Mouse (Mus musculus): ENCODE measurements around the gene Rep15. TPM values are rescaled to one million over a fixed set of nuclear protein-coding genes. Genes with fewer than 3 reads are reported as not detected.

Gene Rep15
- polyA plus RNA-seq, 1 experiment = 0.90 TPM

DNA sequence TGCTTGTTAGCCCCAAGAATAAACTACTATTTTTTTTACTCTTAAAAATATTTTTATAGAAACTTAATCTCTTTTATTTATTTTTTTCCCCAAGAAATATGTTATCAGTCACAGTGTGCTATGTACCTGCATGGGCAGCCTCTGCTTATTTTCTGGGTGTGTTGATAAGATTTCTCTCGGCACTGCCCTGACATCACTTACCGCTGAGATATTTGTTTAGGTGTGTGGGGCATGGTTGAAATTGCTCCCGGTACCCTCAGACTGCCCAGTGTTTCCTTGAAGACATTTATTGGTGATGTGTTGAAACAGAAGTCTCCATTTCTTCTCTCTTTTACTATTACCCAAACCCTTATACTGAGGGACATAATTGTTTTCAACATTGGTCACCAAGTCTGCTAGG lies 7.6 kb upstream of the Rep15 start:
- H3K36me3 ChIP-seq (ENCODE audit: control insufficient read depth, insufficient read depth) = peaks cover 68% of the 10 kb centered on the region
- no peaks in the 10 kb centered on the region for H3K79me2 ChIP-seq (ENCODE audit: control insufficient read depth, insufficient read depth)
- H3K27me3 ChIP-seq (ENCODE audit: control insufficient read depth, insufficient read depth, insufficient read length) = no peaks in the 10 kb centered on the region
- no peak overlapping the region for H3K4me3 ChIP-seq
- no peak overlapping the region for H3ac ChIP-seq (ENCODE audit: control insufficient read depth, insufficient read length)
- TF ChIP-seq POLR2A (IDR thresholded peaks at IDR 0.05; ENCODE audit: insufficient read length, low read depth) = no peak
- no peak for TF ChIP-seq USF1 (IDR thresholded peaks at IDR 0.05; ENCODE audit: low read depth)
- no peak overlapping the region for H3K4me2 ChIP-seq (ENCODE audit: low read depth)

DNA sequence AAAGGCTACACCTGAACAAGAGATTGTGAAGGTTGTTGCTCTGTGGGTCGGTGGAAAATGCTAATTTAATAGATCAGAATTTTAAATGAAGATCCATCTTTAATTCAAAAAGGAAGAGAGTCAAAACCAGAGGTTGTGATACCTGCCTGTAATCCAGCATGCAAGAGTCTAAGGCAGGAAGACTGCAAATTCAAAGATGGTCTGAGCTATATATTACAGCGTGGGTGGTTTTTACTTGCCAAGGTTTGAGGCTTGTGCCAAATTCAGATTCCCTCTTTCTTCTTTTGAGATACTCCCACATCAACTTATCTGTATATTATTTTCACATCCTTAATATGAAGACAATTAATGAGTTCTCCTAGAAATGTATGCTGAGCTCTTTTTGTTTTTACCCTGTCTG lies 4.0 kb upstream of the Rep15 start:
- H3K4me2 ChIP-seq (ENCODE audit: low read depth) = no peak overlapping the region
- H3ac ChIP-seq (ENCODE audit: control insufficient read depth, insufficient read length) = no peak overlapping the region
- H3K27me3 ChIP-seq (ENCODE audit: control insufficient read depth, insufficient read depth, insufficient read length) = no peaks in the 10 kb centered on the region
- peaks cover 67% of the 10 kb centered on the region for H3K36me3 ChIP-seq (ENCODE audit: control insufficient read depth, insufficient read depth)
- TF ChIP-seq SRF (IDR thresholded peaks at IDR 0.05; ENCODE audit: control insufficient read depth, insufficient read length, low read depth) (no peak), TCF12 (IDR thresholded peaks at IDR 0.05; ENCODE audit: insufficient read depth, poor library complexity, severe bottlenecking) (no peak), MYOD1 (IDR thresholded peaks at IDR 0.05; ENCODE audit: control insufficient read depth in 1 of 3, insufficient read length in 2 of 3, low read depth in 2 of 3) (no peak), MAX (IDR thresholded peaks at IDR 0.05; ENCODE audit: low read depth) (no peak), E2F4 (IDR thresholded peaks at IDR 0.05; ENCODE audit: insufficient read depth) (no peak), POLR2AphosphoS2 (IDR thresholded peaks at IDR 0.05; ENCODE audit: insufficient read length, low read depth) (no peak), POLR2A (IDR thresholded peaks at IDR 0.05; ENCODE audit: insufficient read length, low read depth) (no peak), USF1 (IDR thresholded peaks at IDR 0.05; ENCODE audit: low read depth) (no peak), MYOG (IDR thresholded peaks at IDR 0.05; ENCODE audit: control insufficient read depth in 1 of 3, insufficient read depth in 1 of 3, insufficient read length in 2 of 3, low read depth in 2 of 3) (no peak), REST (IDR thresholded peaks at IDR 0.05; ENCODE audit: insufficient read depth, insufficient read length) (no peak), TCF3 (IDR thresholded peaks at IDR 0.05; ENCODE audit: insufficient read length, low read depth) (no peak)
- H3K4me3 ChIP-seq = no peak overlapping the region
- no peaks in the 10 kb centered on the region for H3K79me2 ChIP-seq (ENCODE audit: control insufficient read depth, insufficient read depth)

- TF ChIP-seq TCF3 (IDR thresholded peaks at IDR 0.05; ENCODE audit: insufficient read length, low read depth) (no peak), REST (IDR thresholded peaks at IDR 0.05; ENCODE audit: insufficient read depth, insufficient read length) (no peak), POLR2A (IDR thresholded peaks at IDR 0.05; ENCODE audit: insufficient read length, low read depth) (no peak), MAX (IDR thresholded peaks at IDR 0.05; ENCODE audit: low read depth) (no peak), MYOD1 (IDR thresholded peaks at IDR 0.05; ENCODE audit: control insufficient read depth in 1 of 3, insufficient read length in 2 of 3, low read depth in 2 of 3) (no peak), SRF (IDR thresholded peaks at IDR 0.05; ENCODE audit: control insufficient read depth, insufficient read length, low read depth) (no peak), POLR2AphosphoS2 (IDR thresholded peaks at IDR 0.05; ENCODE audit: insufficient read length, low read depth) (no peak), TCF12 (IDR thresholded peaks at IDR 0.05; ENCODE audit: insufficient read depth, poor library complexity, severe bottlenecking) (no peak), E2F4 (IDR thresholded peaks at IDR 0.05; ENCODE audit: insufficient read depth) (no peak), MYOG (IDR thresholded peaks at IDR 0.05; ENCODE audit: control insufficient read depth in 1 of 3, insufficient read depth in 1 of 3, insufficient read length in 2 of 3, low read depth in 2 of 3) (no peak), CEBPB (IDR thresholded peaks at IDR 0.05; ENCODE audit: insufficient read depth, poor library complexity, severe bottlenecking) (no peak), USF1 (IDR thresholded peaks at IDR 0.05; ENCODE audit: low read depth) (no peak)
- Histone ChIP-seq H3K27me3 (ENCODE audit: control insufficient read depth, insufficient read depth, insufficient read length) (no peaks in the 10 kb centered on the region), H3K36me3 (ENCODE audit: control insufficient read depth, insufficient read depth) (peaks cover 66% of the 10 kb centered on the region), H3ac (ENCODE audit: control insufficient read depth, insufficient read length) (no peak overlapping the region), H3K4me3 (no peak overlapping the region), H3K79me2 (ENCODE audit: control insufficient read depth, insufficient read depth) (no peaks in the 10 kb centered on the region), H3K4me2 (ENCODE audit: low read depth) (no peak overlapping the region)
Measured at GRCm38 (mm10) chr6:147029591-147029990, 2.8 kb upstream of the Rep15 start.

GRCm38 (mm10) chr6:147030096-147030885 lies 2.1 kb upstream of the Rep15 start:
- peaks cover 66% of the 10 kb centered on the region for H3K36me3 ChIP-seq (ENCODE audit: control insufficient read depth, insufficient read depth)

More at GRCm38 (mm10) chr6:147030096-147030885, 2.1 kb upstream of the Rep15 start:
- TF ChIP-seq CEBPB (IDR thresholded peaks at IDR 0.05; ENCODE audit: insufficient read depth, poor library complexity, severe bottlenecking) (no peak), E2F4 (IDR thresholded peaks at IDR 0.05; ENCODE audit: insufficient read depth) (no peak), POLR2AphosphoS2 (IDR thresholded peaks at IDR 0.05; ENCODE audit: insufficient read length, low read depth) (no peak), REST (IDR thresholded peaks at IDR 0.05; ENCODE audit: insufficient read depth, insufficient read length) (no peak), MAX (IDR thresholded peaks at IDR 0.05; ENCODE audit: low read depth) (no peak), SRF (IDR thresholded peaks at IDR 0.05; ENCODE audit: control insufficient read depth, insufficient read length, low read depth) (no peak), TCF12 (IDR thresholded peaks at IDR 0.05; ENCODE audit: insufficient read depth, poor library complexity, severe bottlenecking) (no peak), TCF3 (IDR thresholded peaks at IDR 0.05; ENCODE audit: insufficient read length, low read depth) (no peak), USF1 (IDR thresholded peaks at IDR 0.05; ENCODE audit: low read depth) (no peak), POLR2A (IDR thresholded peaks at IDR 0.05; ENCODE audit: insufficient read length, low read depth) (no peak), MYOD1 (IDR thresholded peaks at IDR 0.05; ENCODE audit: control insufficient read depth in 1 of 3, insufficient read length in 2 of 3, low read depth in 2 of 3) (no peak), MYOG (IDR thresholded peaks at IDR 0.05; ENCODE audit: control insufficient read depth in 1 of 3, insufficient read depth in 1 of 3, insufficient read length in 2 of 3, low read depth in 2 of 3) (no peak)
- Histone ChIP-seq H3K4me3 (no peak overlapping the region), H3ac (ENCODE audit: control insufficient read depth, insufficient read length) (no peak overlapping the region), H3K79me2 (ENCODE audit: control insufficient read depth, insufficient read depth) (no peaks in the 10 kb centered on the region), H3K4me2 (ENCODE audit: low read depth) (no peak overlapping the region), H3K27me3 (ENCODE audit: control insufficient read depth, insufficient read depth, insufficient read length) (no peaks in the 10 kb centered on the region)

Measured in myocyte (in vitro differentiated cells).